Mouse (Mus musculus): ENCODE results near the gene Adam1b. TPM values are rescaled to one million over a fixed set of nuclear protein-coding genes. Genes with fewer than 3 reads are reported as not detected.

Adam1b gene
- total RNA-seq, 1 experiment from 2014 or later, result 0.23 TPM

- ATAC-seq (replicated peaks; ENCODE audit: low read depth, poor library complexity, severe bottlenecking), result peak; percentile 89
These were observed 1.7 kb downstream of the Adam1b start for GRCm38 (mm10) chr5:121501424-121501996.

- peak; percentile 48 for ATAC-seq (replicated peaks; ENCODE audit: low read depth, poor library complexity, severe bottlenecking)
These were observed 2.5 kb downstream of the Adam1b start for GRCm38 (mm10) chr5:121500719-121501118.

- ATAC-seq (replicated peaks; ENCODE audit: low read depth, poor library complexity, severe bottlenecking), result no peak
These were observed 9.9 kb downstream of the Adam1b start for GRCm38 (mm10) chr5:121493305-121493704.

- no peak for ATAC-seq (replicated peaks; ENCODE audit: low read depth, poor library complexity, severe bottlenecking)
These were observed 18.4 kb downstream of the Adam1b start for GRCm38 (mm10) chr5:121484801-121485200.

GRCm38 (mm10) chr5:121477680-121478079 is 25.6 kb downstream of the Adam1b start:
- peak; percentile 76 for ATAC-seq (replicated peaks; ENCODE audit: low read depth, poor library complexity, severe bottlenecking)

- ATAC-seq (replicated peaks; ENCODE audit: low read depth, poor library complexity, severe bottlenecking), result no peak
These were observed 27.2 kb downstream of the Adam1b start for GRCm38 (mm10) chr5:121476040-121476439.

GRCm38 (mm10) chr5:121474610-121475009 is 28.6 kb downstream of the Adam1b start:
- ATAC-seq (replicated peaks; ENCODE audit: low read depth, poor library complexity, severe bottlenecking), result no peak

GRCm38 (mm10) chr5:121472411-121472810 is 30.8 kb downstream of the Adam1b start:
- no peak for ATAC-seq (replicated peaks; ENCODE audit: low read depth, poor library complexity, severe bottlenecking)

- no peak for ATAC-seq (replicated peaks; ENCODE audit: low read depth, poor library complexity, severe bottlenecking)
These were observed 33.7 kb downstream of the Adam1b start for GRCm38 (mm10) chr5:121469566-121469965.

- ATAC-seq (replicated peaks; ENCODE audit: low read depth, poor library complexity, severe bottlenecking), result no peak
These were observed 39.5 kb downstream of the Adam1b start for GRCm38 (mm10) chr5:121463601-121464250.

- no peak for ATAC-seq (replicated peaks; ENCODE audit: low read depth, poor library complexity, severe bottlenecking)
These were observed 40.3 kb downstream of the Adam1b start for GRCm38 (mm10) chr5:121462967-121463366.

- 0 out of 2 replicates have a peak, but pooled peaks have one; percentile 32 for ATAC-seq (replicated peaks; ENCODE audit: low read depth, poor library complexity, severe bottlenecking)
These were observed 41.1 kb downstream of the Adam1b start for GRCm38 (mm10) chr5:121462171-121462502.

- ATAC-seq (replicated peaks; ENCODE audit: low read depth, poor library complexity, severe bottlenecking), result no peak
These were observed 41.7 kb downstream of the Adam1b start for GRCm38 (mm10) chr5:121461339-121462170.

GRCm38 (mm10) chr5:121455510-121456265 is 47.5 kb downstream of the Adam1b start:
- no peak for ATAC-seq (replicated peaks; ENCODE audit: low read depth, poor library complexity, severe bottlenecking)

- no peak for ATAC-seq (replicated peaks; ENCODE audit: low read depth, poor library complexity, severe bottlenecking)
These were observed 48.8 kb downstream of the Adam1b start for GRCm38 (mm10) chr5:121454503-121454782.

GRCm38 (mm10) chr5:121453743-121454502 is 49.3 kb downstream of the Adam1b start:
- ATAC-seq (replicated peaks; ENCODE audit: low read depth, poor library complexity, severe bottlenecking), result no peak

- no peak for ATAC-seq (replicated peaks; ENCODE audit: low read depth, poor library complexity, severe bottlenecking)
These were observed 50.3 kb downstream of the Adam1b start for GRCm38 (mm10) chr5:121452906-121453305.

GRCm38 (mm10) chr5:121452026-121452869 is 51.0 kb downstream of the Adam1b start, which contains the start of gene Erp29:
Erp29 (minus strand) TSS chr5:121452506.
- peak; percentile 76 for ATAC-seq (replicated peaks; ENCODE audit: low read depth, poor library complexity, severe bottlenecking)

- ATAC-seq (replicated peaks; ENCODE audit: low read depth, poor library complexity, severe bottlenecking), result no peak
These were observed 51.6 kb downstream of the Adam1b start, which contains the start of gene Tmem116 for GRCm38 (mm10) chr5:121451644-121452025. Tmem116 (plus strand) TSS chr5:121451893.

Data from common myeloid progenitor, adult 5-6 weeks (primary cell).